Mouse (Mus musculus) kidney, embryonic 14.5 days (tissue): ENCODE results near the gene Gxylt2. TPM values are rescaled to one million over a fixed set of nuclear protein-coding genes. Genes with fewer than 3 reads are reported as not detected.

Source experiments
- ATAC-seq: fragments of 200-750 bp; cut with Nextera tagmentation; 2 replicates; pipeline ENCODE4 v1.8.0; 2017; ENCODE audit warnings: moderate number of reproducible peaks, mild to moderate bottlenecking, moderate TSS enrichment, moderate library complexity; ENCODE audit not compliant: low FRiP score, low TSS enrichment
- H3K27ac ChIP-seq: fragments of 300-500 bp; sonication (generic); 2 replicates; pipeline ENCODE4 v1.5.1; 2014; ENCODE audit warnings: low read depth, mild to moderate bottlenecking, low read length, moderate library complexity, mixed read lengths
- H3K27me3 ChIP-seq: fragments of 300-500 bp; sonication (generic); 2 replicates; pipeline ENCODE4 v1.6.1; 2014; ENCODE audit warnings: mild to moderate bottlenecking, low read length; ENCODE audit not compliant: control insufficient read depth, insufficient read depth
- H3K36me3 ChIP-seq: fragments of 300-500 bp; sonication (generic); 2 replicates; pipeline ENCODE4 v1.6.1; 2014; ENCODE audit warnings: low read length, mixed read lengths; ENCODE audit not compliant: control insufficient read depth, insufficient read depth
- H3K4me1 ChIP-seq: fragments of 300-500 bp; sonication (generic); 2 replicates; pipeline ENCODE4 v1.6.1; 2014; ENCODE audit warnings: low read length, mixed read lengths; ENCODE audit not compliant: control insufficient read depth, insufficient read depth
- H3K4me2 ChIP-seq: fragments of 300-500 bp; sonication (generic); replicated peaks from 2 replicates; pipeline ENCODE4 v1.6.1; 2014; ENCODE audit warnings: low read depth, mild to moderate bottlenecking, low read length
- H3K4me3 ChIP-seq: fragments of 300-500 bp; sonication (generic); 2 replicates; pipeline ENCODE4 v1.5.1; 2014; ENCODE audit warnings: mild to moderate bottlenecking, low read length
- H3K9ac ChIP-seq: fragments of 300-500 bp; sonication (generic); 2 replicates; pipeline ENCODE4 v1.6.1; 2014; ENCODE audit warnings: low read depth, mild to moderate bottlenecking, low read length, moderate library complexity
- H3K9me3 ChIP-seq: fragments of 300-500 bp; sonication (generic); 2 replicates; pipeline ENCODE4 v1.6.1; 2016; ENCODE audit warnings: low read length; ENCODE audit not compliant: control insufficient read depth
- WGBS: fragments of 180-500 bp; shearing (Covaris S2); extraction: QIAGEN DNeasy Blood & Tissue Kit; methylation state at CpG from one replicate; pipeline ENCODE4 v1.1.7; 2014; 5-methylcytosine and 5-hydroxymethylcytosine counted together
- polyA plus RNA-seq: library from polyadenylated mRNA; unstranded; fragments of >200 nt; fragmentation: Nextera tagmentation; extraction: Ambion mirVana; gene quantifications from 2 replicates; pipeline ENCODE4 v1.2.1, GENCODE M21; 2014

The Gxylt2 gene
- polyA plus RNA-seq, 1 experiment from 2014 or later, result 12.4 TPM

DNA sequence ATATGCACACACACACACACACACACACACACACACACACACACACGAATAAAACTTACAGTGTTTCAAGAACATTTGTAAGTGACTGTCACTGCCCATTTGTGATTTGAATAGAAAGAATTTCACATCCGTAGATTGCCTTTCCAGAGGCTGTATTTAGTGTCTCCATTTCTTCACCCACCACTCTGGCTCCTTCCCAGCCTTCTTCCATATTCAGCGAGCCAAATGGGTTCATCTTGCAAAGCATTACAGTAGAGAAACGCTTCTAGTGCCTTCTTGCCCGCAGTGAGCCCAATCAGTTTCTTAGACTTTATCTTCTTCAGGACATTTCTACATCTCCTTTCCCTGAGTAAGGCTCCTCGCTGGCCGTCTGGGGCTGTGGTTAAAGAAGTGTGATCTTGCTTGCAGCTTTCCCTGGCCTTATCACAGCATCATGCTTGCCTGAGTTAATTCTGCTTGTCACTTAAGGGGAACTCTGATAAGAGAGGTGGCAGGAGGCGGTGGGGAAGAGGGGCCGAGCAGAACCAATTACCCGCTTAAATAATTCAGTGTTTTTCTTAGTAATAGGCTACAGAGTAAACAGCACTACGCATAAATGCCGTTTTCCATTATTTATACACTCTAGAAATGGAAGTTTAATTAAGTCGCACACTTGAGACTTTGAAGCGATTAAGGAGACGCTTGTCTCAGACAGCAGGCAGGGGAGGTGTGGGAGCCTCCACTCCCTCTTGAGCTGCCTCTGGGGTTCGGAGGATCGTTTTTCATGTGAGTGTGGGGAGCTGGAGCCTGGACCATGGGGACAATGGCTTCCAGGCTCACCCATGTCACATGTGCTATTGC, 16.6 kb downstream of the Gxylt2 start:
- Histone ChIP-seq H3K9me3 (no peaks in the 10 kb centered on the region), H3K4me2 (no peak overlapping the region), H3K9ac (no peak overlapping the region), H3K27me3 (no peaks in the 10 kb centered on the region), H3K36me3 (no peaks in the 10 kb centered on the region), H3K27ac (peak overlapping the region; percentile 0; the same call in 1 of the 2 replicates), H3K4me1 (peaks cover 15% of the 10 kb centered on the region), H3K4me3 (no peak overlapping the region)
- 35% methylated on average over 17 of the region's 17 CpGs for WGBS
- peak; percentile 41; the same call in 1 of the 2 replicates for ATAC-seq

GRCm38 (mm10) chr6:100731996-100732375, 27.5 kb downstream of the Gxylt2 start:
- peaks cover 12% of the 10 kb centered on the region for H3K4me1 ChIP-seq
- H3K9ac ChIP-seq, result peak overlapping the region; percentile 18; the same call in 1 of the 2 replicates
- 51% methylated on average over 9 of the region's 9 CpGs for whole genome bisulfite sequencing
- no peaks in the 10 kb centered on the region for H3K27me3 ChIP-seq
- no peak overlapping the region for H3K4me3 ChIP-seq
- no peak overlapping the region for H3K27ac ChIP-seq
- H3K36me3 ChIP-seq, result no peaks in the 10 kb centered on the region
- no peaks in the 10 kb centered on the region for H3K9me3 ChIP-seq
- ATAC-seq, result no peak
- no peak overlapping the region for H3K4me2 ChIP-seq

DNA sequence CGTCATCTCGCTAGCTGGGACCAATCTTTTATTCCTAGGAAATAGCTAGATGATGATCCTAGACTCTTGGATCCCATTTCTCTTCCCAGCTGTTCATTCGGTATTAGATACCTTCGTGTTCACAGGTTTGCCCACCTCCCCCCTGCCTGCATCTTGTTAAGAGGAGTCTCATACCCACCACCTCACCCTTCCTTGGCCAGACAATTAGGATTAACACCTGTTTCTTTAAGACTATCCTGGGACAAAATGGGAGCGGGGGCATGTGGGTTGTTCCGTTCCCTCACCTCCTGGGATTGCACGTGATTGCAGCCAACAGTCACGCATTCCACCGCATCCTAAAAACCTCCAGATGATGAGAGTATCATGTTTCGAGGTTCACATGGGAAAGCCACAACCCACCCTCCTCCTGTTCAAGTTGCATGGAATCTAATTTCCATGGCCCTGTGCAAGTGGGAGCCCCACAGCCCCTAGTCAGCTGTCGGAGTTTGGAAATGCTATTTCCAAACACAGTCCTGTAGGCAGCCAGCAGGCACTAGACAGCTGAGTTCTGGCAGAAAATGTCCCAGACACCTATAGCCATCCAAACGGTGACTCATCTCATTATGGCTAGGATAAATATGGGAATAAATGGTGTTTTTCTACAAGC, 28.0 kb downstream of the Gxylt2 start:
- H3K4me1 ChIP-seq, result peaks cover 12% of the 10 kb centered on the region
- no peaks in the 10 kb centered on the region for H3K36me3 ChIP-seq
- H3K9ac ChIP-seq, result no peak overlapping the region
- H3K4me3 ChIP-seq, result no peak overlapping the region
- no peak overlapping the region for H3K4me2 ChIP-seq
- no peaks in the 10 kb centered on the region for H3K9me3 ChIP-seq
- H3K27ac ChIP-seq, result no peak overlapping the region
- 24% methylated on average over 12 of the region's 12 CpGs for WGBS
- ATAC-seq, result peak; percentile 80
- no peaks in the 10 kb centered on the region for H3K27me3 ChIP-seq

DNA sequence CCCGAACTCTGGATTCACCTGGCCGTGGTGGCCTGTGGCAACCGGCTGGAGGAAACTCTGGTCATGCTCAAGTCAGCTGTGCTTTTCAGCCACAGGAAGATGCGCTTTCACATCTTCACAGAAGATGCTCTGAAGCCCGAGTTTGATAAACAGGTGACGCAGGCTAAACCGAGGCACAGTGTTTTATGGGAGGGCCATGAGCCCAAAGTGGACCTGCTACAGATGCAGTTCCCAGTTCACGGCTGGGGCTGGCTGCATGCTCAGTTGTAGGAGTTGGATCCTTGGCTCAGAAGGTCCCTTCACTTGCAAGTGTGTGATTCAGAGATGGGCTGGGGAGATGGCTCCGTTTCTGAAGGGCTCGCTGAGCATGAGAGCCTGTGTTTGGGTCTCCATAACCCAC, 28.7 kb downstream of the Gxylt2 start:
- H3K4me1 ChIP-seq, result peaks cover 12% of the 10 kb centered on the region
- H3K27me3 ChIP-seq, result no peaks in the 10 kb centered on the region
- H3K4me3 ChIP-seq, result no peak overlapping the region
- H3K9ac ChIP-seq, result no peak overlapping the region
- ATAC-seq, result no peak
- 87% methylated on average over 10 of the region's 10 CpGs for WGBS
- H3K9me3 ChIP-seq, result no peaks in the 10 kb centered on the region
- H3K4me2 ChIP-seq, result no peak overlapping the region
- H3K36me3 ChIP-seq, result no peaks in the 10 kb centered on the region
- no peak overlapping the region for H3K27ac ChIP-seq

DNA sequence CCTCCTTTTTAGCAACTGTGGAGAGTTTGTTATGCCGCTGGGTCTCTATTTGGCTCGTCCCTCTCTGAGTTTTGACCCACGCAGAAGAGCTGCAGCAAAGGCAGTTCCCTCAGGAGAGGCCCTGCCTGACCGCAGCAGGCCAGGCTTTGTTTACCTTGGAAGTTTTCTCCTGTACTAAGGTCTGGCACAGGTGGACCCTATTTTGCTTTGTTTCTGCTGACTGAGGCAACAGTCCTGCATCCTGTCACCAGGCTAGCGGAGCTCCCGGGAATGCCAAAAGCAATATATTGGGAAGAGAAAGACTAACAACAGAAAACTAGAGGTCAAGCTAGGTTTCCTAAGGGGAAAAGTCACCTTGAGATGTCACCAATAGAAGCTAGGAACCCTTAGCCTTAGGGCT, 29.8 kb downstream of the Gxylt2 start:
- Histone ChIP-seq H3K4me2 (no peak overlapping the region), H3K9me3 (no peaks in the 10 kb centered on the region), H3K4me1 (peaks cover 12% of the 10 kb centered on the region), H3K4me3 (no peak overlapping the region), H3K27ac (no peak overlapping the region), H3K36me3 (no peaks in the 10 kb centered on the region), H3K27me3 (no peaks in the 10 kb centered on the region), H3K9ac (no peak overlapping the region)
- 55% methylated on average over 6 of the region's 6 CpGs for WGBS
- ATAC-seq, result no peak

- Histone ChIP-seq H3K27ac (no peak overlapping the region), H3K4me1 (no peaks in the 10 kb centered on the region), H3K27me3 (no peaks in the 10 kb centered on the region), H3K4me2 (no peak overlapping the region), H3K4me3 (no peak overlapping the region), H3K9ac (no peak overlapping the region), H3K9me3 (no peaks in the 10 kb centered on the region), H3K36me3 (no peaks in the 10 kb centered on the region)
- WGBS, result 60% methylated on average over 4 of the region's 4 CpGs
- no peak for ATAC-seq
Measured at GRCm38 (mm10) chr6:100758431-100759208, 54.1 kb downstream of the Gxylt2 start.

- Histone ChIP-seq H3K9me3 (no peaks in the 10 kb centered on the region), H3K4me3 (no peak overlapping the region), H3K4me2 (no peak overlapping the region), H3K27ac (no peak overlapping the region), H3K4me1 (no peaks in the 10 kb centered on the region), H3K9ac (no peak overlapping the region), H3K27me3 (no peaks in the 10 kb centered on the region), H3K36me3 (no peaks in the 10 kb centered on the region)
- ATAC-seq, result no peak
- WGBS, result 71% methylated on average over 4 of the region's 4 CpGs
Measured at GRCm38 (mm10) chr6:100767756-100768155, 63.2 kb downstream of the Gxylt2 start.

DNA sequence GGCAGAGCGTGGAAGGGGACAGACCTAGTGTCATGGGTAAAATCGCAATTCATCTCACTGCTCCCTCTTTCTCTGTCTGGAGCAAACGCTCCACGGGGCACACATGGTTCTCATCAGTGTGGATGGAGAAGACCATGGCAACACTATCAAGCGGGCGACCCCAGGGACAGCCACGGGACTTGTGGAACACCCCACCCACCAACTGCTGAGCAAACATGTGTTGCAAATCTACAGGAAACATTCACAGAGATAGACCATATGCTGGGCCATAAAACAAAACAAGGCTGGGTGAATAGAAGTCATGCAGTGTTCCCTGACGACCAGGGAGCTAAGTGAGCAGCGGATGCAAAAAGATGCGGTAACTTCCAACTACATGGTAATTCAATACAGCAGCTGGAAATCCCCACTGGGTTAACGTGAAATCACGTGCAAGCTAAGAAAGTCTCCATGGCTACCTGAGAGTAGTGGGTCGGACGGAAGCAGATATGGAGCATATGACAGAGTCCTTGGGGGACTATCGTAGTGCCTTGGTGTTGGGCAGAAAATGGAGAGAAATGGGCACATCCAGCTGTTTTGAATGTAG, 71.5 kb downstream of the Gxylt2 start:
- peak; percentile 47; the same call in 1 of the 2 replicates for ATAC-seq
- Histone ChIP-seq H3K9ac (no peak overlapping the region), H3K4me2 (no peak overlapping the region), H3K27me3 (no peaks in the 10 kb centered on the region), H3K4me1 (peaks cover 7% of the 10 kb centered on the region), H3K36me3 (no peaks in the 10 kb centered on the region), H3K9me3 (no peaks in the 10 kb centered on the region), H3K27ac (no peak overlapping the region), H3K4me3 (no peak overlapping the region)
- WGBS, result 62% methylated on average over 15 of the region's 15 CpGs
